Mouse (Mus musculus): ENCODE measurements around the gene Ddx54.

DNA sequence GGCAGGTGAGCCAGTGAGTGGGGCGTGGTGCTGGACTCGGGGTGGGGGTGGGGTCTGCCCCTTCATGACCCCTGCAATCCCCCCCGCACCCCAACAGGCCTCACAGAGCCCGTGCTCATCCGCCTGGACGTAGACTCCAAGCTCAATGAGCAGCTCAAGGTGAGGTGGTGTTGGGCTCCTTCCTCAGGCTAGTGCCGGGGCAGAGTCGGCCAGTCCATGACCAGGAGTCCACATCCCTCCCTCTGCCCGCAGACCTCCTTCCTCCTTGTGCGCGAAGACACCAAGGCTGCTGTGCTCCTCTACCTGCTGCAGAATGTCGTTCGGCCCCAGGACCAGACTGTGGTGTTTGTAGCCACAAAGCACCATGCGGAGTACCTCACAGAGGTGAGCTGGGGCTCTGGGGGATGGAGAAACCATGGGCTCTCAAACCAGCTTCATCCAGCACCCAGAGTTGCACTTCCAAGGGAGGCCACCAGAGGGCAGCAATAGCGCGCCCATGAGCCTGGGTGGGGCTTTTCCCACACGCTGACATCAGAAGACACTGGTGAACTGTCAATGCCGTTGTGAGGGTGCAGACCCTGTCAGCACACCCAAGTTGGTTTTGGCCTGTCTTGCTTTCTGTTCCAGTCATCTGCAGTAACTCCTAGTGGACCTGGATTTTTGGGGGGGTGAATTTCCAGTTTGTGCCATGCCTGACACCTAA is 8.0 kb downstream of the Ddx54 start:
- TF ChIP-seq CTCF (conservative IDR thresholded peaks at IDR 0.05 in 1 of 2, IDR thresholded peaks at IDR 0.05 in 1 of 2; ENCODE audit: low read depth in 2 of 2, low read length in 2 of 2): peak; percentile 96 to 97
- no peak for TF ChIP-seq POLR2A (IDR thresholded peaks at IDR 0.05; ENCODE audit: low read depth, low read length)
- TF ChIP-seq CHD1 (IDR thresholded peaks at IDR 0.05; ENCODE audit: low read depth, low read length): no peak
- TF ChIP-seq NRF1 (IDR thresholded peaks at IDR 0.05; ENCODE audit: low read depth, low read length): peak; percentile 21; the same call in 1 of the 2 replicates
- no peak for TF ChIP-seq ZNF384 (IDR thresholded peaks at IDR 0.05; ENCODE audit: low read depth, low read length)
- TF ChIP-seq USF2 (conservative IDR thresholded peaks at IDR 0.05; ENCODE audit: low read depth, low read length): no peak
- TF ChIP-seq NELFE (IDR thresholded peaks at IDR 0.05; ENCODE audit: low read depth, low read length): peak; percentile 66; the same call in 1 of the 2 replicates
- TF ChIP-seq MAFK (IDR thresholded peaks at IDR 0.05; ENCODE audit: insufficient replicate concordance, low read length): no peak

Data from CH12.LX (cell line).